Mouse (Mus musculus): Measurements from ENCODE around the gene Armc9. TPM values are rescaled to one million over a fixed set of nuclear protein-coding genes. Genes with fewer than 3 reads are reported as not detected.

The Armc9 gene
- polyA plus RNA-seq, 1 experiment from 2014 or later, result 32.7 TPM

DNA sequence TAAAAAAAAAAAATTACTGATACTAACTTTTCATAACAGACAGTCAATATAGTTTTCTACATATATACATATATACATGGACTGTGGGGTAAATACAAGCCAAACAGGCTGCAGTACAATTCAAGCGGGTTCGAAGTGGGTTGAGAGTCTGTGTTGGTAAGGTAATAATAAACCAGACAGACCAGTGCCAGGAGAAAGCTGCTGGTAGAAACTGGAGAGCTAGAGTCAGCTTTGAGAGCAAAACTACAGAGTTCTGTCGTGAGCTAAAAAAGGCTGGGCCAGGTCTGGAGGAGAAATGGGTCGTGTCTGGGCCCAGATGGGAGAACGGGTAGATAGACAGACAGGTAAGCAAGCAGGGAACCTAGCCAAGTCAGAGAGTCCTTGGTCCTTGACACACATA is 129.5 kb downstream of the Armc9 start:
- Histone ChIP-seq H3K9me3 (no peaks in the 10 kb centered on the region), H3K4me1 (no peaks in the 10 kb centered on the region), H3K27me3 (no peaks in the 10 kb centered on the region), H3K36me3 (no peaks in the 10 kb centered on the region), H3K4me2 (no peak overlapping the region), H3K4me3 (no peak overlapping the region), H3K9ac (no peak overlapping the region), H3K27ac (no peak overlapping the region)
- no peak for ATAC-seq (ENCODE audit: insufficient number of reproducible peaks, insufficient read depth, low FRiP score, low TSS enrichment, low read depth)
- 88% methylated on average over 5 of the region's 5 CpGs for WGBS

DNA sequence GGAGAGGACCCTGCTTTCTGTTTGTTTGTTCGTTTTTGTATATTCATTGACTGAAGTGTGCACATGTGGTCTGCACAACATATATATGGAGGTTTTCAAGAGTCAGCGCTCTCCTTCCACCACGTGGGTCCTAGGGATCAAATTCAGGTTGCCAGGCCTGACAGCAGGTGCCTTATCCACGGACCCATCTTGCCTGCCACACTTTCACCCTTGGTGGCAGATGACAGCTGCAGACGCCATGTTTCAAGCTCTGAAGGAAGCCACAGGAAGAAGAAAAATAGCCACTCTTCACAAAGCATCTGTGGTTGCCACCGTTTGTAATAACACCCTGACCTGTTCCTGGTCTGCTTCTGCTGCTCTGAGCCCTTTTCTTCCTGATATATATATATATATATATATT is 130.7 kb downstream of the Armc9 start:
- H3K9ac ChIP-seq, result no peak overlapping the region
- WGBS, result 78% methylated on average over 6 of the region's 6 CpGs
- H3K36me3 ChIP-seq, result no peaks in the 10 kb centered on the region
- ATAC-seq (ENCODE audit: insufficient number of reproducible peaks, insufficient read depth, low FRiP score, low TSS enrichment, low read depth), result no peak
- no peaks in the 10 kb centered on the region for H3K27me3 ChIP-seq
- no peak overlapping the region for H3K4me2 ChIP-seq
- H3K4me3 ChIP-seq, result no peak overlapping the region
- no peaks in the 10 kb centered on the region for H3K9me3 ChIP-seq
- no peaks in the 10 kb centered on the region for H3K4me1 ChIP-seq
- no peak overlapping the region for H3K27ac ChIP-seq

DNA sequence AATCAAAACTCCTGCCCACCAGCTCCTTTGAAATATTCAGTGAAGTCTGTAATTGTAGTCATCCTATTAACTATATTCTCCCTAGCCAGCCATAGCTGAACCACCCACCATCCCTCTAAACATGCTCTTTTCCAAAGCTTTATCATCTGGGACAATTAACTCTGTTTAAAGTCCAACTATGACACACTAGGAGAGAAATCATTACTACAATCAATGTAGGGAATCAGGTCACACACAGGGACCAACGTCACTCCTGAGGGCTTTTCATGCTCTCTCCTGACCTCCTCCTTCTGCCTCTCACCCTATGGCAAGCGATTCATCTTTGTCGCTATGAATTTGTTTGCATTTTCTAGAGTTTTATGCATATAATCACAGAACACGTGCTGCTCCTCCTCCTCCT is 132.9 kb downstream of the Armc9 start:
- H3K27ac ChIP-seq, result no peak overlapping the region
- no peak for ATAC-seq (ENCODE audit: insufficient number of reproducible peaks, insufficient read depth, low FRiP score, low TSS enrichment, low read depth)
- H3K9ac ChIP-seq, result no peak overlapping the region
- no peaks in the 10 kb centered on the region for H3K4me1 ChIP-seq
- H3K36me3 ChIP-seq, result no peaks in the 10 kb centered on the region
- no peak overlapping the region for H3K4me3 ChIP-seq
- no peaks in the 10 kb centered on the region for H3K9me3 ChIP-seq
- no peaks in the 10 kb centered on the region for H3K27me3 ChIP-seq
- 87% methylated on average over 4 of the region's 4 CpGs for WGBS
- no peak overlapping the region for H3K4me2 ChIP-seq

DNA sequence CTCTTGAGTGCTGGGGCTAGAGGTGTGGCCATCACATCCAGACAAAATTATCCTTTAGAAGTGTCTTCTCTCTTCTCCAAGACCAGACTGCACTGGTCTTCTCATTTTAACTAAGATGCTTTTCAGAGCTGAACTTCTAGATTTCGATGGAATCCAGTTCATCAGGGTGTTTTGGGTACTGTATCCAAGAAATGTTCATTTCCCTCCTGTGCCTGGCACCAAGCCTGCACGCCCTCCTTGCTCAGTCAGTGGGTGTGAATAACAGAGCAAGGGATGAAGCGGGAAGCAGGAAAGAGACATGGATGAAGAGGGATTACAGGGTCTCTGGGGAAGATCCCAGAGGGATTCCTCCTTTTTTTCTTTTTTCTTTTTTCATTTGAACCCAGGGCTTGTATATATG is 135.9 kb downstream of the Armc9 start:
- H3K36me3 ChIP-seq, result no peaks in the 10 kb centered on the region
- H3K27ac ChIP-seq, result no peak overlapping the region
- H3K9me3 ChIP-seq, result no peaks in the 10 kb centered on the region
- no peak overlapping the region for H3K4me3 ChIP-seq
- H3K9ac ChIP-seq, result no peak overlapping the region
- WGBS, result 64% methylated on average over 3 of the region's 3 CpGs
- peaks cover 7% of the 10 kb centered on the region for H3K4me1 ChIP-seq
- H3K4me2 ChIP-seq, result no peak overlapping the region
- H3K27me3 ChIP-seq, result no peaks in the 10 kb centered on the region
- ATAC-seq (ENCODE audit: insufficient number of reproducible peaks, insufficient read depth, low FRiP score, low TSS enrichment, low read depth), result no peak

DNA sequence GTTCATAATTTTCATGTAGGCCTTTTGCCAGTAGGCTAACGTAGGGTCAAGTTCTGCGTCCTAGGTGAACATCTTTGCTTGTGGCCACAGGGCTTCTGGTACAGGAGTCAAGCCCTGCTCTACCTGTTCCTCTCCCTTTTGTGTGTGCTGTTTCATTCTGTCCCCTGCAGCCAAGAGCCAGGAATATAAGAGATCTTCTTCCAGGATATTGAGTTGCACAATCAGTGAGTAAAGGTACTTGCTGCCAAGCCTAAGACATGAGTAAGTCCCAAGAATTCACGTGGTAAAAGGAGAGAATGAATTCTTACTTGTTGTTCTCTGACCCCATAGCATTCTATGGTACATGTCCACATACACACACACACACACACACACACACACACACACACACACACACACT is 138.5 kb downstream of the Armc9 start:
- H3K36me3 ChIP-seq, result no peaks in the 10 kb centered on the region
- no peak overlapping the region for H3K9ac ChIP-seq
- no peak for ATAC-seq (ENCODE audit: insufficient number of reproducible peaks, insufficient read depth, low FRiP score, low TSS enrichment, low read depth)
- H3K9me3 ChIP-seq, result no peaks in the 10 kb centered on the region
- H3K27me3 ChIP-seq, result no peaks in the 10 kb centered on the region
- H3K4me1 ChIP-seq, result peaks cover 7% of the 10 kb centered on the region
- 83% methylated on average over 3 of the region's 3 CpGs for WGBS
- H3K4me3 ChIP-seq, result no peak overlapping the region
- no peak overlapping the region for H3K4me2 ChIP-seq
- H3K27ac ChIP-seq, result no peak overlapping the region

DNA sequence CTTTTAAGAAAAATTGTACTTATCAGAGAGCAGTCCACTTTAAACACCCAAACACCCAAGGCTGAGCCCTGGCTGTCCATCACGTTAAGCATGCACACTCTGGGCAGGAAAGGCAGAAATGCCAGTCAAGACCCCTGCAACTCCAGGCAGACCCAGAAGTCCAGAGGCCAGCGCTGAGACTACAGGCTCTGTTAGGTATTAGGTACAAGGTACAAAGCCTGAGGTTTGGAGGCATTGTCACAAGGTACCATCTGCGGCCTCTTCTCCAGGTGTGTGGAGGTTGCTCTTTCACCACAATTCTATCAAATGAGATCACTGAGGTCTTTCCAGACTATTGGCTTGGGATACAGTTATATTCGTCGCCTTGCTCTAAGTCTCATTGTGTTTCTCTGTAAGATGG is 139.3 kb downstream of the Armc9 start:
- Histone ChIP-seq H3K4me2 (no peak overlapping the region), H3K27me3 (no peaks in the 10 kb centered on the region), H3K27ac (no peak overlapping the region), H3K4me3 (no peak overlapping the region), H3K9me3 (no peaks in the 10 kb centered on the region), H3K4me1 (peaks cover 7% of the 10 kb centered on the region), H3K36me3 (no peaks in the 10 kb centered on the region), H3K9ac (no peak overlapping the region)
- ATAC-seq (ENCODE audit: insufficient number of reproducible peaks, insufficient read depth, low FRiP score, low TSS enrichment, low read depth), result no peak
- WGBS, result 87% methylated on average over 5 of the region's 5 CpGs

DNA sequence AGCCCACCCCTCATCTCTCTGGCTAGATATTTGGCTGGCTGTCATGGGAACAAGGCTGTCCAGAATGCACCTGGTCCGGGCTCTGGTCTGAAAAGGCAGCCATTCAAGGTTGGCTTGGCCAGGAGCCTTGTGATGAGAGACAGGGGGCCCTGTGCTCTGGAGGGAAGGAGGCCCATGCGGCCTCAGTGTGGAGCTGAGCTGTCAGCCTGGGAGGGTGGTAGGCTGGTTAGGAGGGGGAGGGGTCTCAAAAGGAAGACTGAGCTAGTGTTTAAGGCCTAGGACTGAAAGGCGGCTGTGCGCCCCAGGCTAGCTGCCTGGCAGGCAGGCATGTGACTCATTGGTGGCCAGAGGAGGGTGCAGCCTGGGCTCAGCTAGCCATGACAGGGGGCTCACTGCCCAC is 139.9 kb downstream of the Armc9 start:
- Histone ChIP-seq H3K36me3 (no peaks in the 10 kb centered on the region), H3K9ac (no peak overlapping the region), H3K4me1 (peaks cover 7% of the 10 kb centered on the region), H3K4me3 (no peak overlapping the region), H3K4me2 (no peak overlapping the region), H3K27me3 (no peaks in the 10 kb centered on the region), H3K27ac (no peak overlapping the region), H3K9me3 (no peaks in the 10 kb centered on the region)
- 26% methylated on average over 4 of the region's 4 CpGs for WGBS
- ATAC-seq (ENCODE audit: insufficient number of reproducible peaks, insufficient read depth, low FRiP score, low TSS enrichment, low read depth), result no peak

DNA sequence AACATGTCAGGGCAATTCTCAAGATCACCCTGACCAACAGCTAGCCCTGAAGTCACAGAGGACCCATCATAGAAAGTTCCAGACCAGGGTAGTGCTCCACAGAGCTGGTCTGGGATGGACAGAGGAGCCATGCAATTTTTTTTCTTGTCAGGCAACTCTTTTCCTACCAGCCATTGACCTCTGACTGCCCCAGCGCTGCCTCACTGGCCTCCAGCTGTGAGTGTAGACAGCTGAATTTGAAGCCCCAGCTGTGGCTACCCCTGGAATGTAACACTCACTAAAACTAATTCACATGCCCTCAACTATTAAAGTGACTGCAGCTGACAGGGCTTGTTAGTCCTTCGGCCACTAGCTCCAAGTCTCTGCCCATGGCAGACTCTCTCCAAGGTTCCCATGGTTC is 145.5 kb downstream of the Armc9 start:
- Histone ChIP-seq H3K27me3 (peaks cover 34% of the 10 kb centered on the region), H3K36me3 (peaks cover under 1% of the 10 kb centered on the region; the same call in 1 of the 2 replicates), H3K9me3 (no peaks in the 10 kb centered on the region), H3K4me1 (peaks cover 14% of the 10 kb centered on the region), H3K9ac (no peak overlapping the region), H3K4me2 (no peak overlapping the region), H3K27ac (no peak overlapping the region), H3K4me3 (no peak overlapping the region)
- ATAC-seq (ENCODE audit: insufficient number of reproducible peaks, insufficient read depth, low FRiP score, low TSS enrichment, low read depth), result no peak
- 47% methylated on average over 2 of the region's 2 CpGs for WGBS

DNA sequence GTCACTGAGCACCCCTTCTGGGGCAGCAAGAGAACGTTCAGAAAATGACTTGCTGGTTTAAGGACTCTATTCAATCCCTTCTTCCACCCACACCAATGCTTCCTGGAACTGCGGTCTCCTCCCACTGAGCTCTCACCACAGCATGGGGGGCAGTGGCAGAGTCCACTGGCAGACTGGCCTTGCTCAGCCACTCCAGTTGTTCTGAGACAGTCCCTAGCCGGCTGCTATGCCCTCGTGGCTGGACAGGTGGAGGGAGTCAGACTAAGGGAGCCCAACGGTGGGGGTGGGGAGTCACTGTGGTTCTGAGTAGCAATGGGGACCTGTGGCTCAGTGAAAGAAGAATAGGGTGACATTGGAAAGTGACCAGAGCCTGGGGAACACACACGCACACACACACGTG is 146.2 kb downstream of the Armc9 start:
- ATAC-seq (ENCODE audit: insufficient number of reproducible peaks, insufficient read depth, low FRiP score, low TSS enrichment, low read depth), result no peak
- Histone ChIP-seq H3K4me2 (no peak overlapping the region), H3K27ac (no peak overlapping the region), H3K36me3 (peaks cover 6% of the 10 kb centered on the region), H3K4me1 (peaks cover 14% of the 10 kb centered on the region), H3K9ac (no peak overlapping the region), H3K27me3 (peaks cover 34% of the 10 kb centered on the region), H3K4me3 (no peak overlapping the region), H3K9me3 (no peaks in the 10 kb centered on the region)
- WGBS, result 58% methylated on average over 7 of the region's 7 CpGs

DNA sequence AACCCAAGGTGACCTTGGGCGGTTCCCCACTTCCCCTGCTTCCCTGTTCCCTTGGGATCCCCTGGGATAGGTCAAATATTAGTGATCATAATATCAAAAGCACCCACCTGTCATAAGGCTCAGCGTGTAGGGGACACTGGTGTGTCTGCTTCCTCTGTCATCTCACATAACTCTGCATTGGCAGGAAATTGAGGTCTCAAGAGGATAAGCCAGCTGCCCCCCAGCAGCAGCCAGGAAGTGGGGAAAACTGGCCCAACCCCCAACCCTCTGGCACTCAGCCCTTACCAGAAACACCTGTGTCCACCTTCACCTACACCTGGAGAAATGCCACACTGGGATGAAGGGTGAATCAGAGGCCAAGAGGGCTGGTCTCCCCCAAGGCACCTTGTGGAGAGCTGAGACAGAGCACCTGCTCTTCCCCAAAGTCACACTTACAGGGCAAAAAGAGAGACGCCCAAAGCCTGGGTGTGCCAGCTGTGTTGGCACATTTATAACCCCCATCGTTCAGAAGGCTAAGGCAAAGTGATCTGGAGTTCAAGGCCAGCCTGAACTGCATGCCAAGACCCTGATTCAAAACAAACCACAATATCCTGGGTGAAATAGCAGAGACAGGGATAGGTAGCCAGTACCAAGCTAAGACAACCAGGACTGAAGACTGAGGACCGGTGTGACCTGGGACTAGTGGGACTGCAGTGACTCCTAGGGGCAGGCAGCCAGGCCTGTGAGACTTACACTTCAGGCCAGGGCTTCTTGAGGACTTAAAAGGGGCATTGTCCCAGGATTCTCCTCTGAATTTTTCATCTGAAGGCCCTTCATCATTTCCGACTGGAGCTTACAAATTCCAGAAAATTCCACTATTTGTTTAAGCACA is 146.9 kb downstream of the Armc9 start:
- peaks cover 14% of the 10 kb centered on the region for H3K4me1 ChIP-seq
- H3K9ac ChIP-seq, result no peak overlapping the region
- H3K27me3 ChIP-seq, result peaks cover 34% of the 10 kb centered on the region
- no peak overlapping the region for H3K4me3 ChIP-seq
- H3K36me3 ChIP-seq, result peaks cover 14% of the 10 kb centered on the region
- no peak overlapping the region for H3K27ac ChIP-seq
- H3K9me3 ChIP-seq, result no peaks in the 10 kb centered on the region
- no peak for ATAC-seq (ENCODE audit: insufficient number of reproducible peaks, insufficient read depth, low FRiP score, low TSS enrichment, low read depth)
- H3K4me2 ChIP-seq, result no peak overlapping the region
- 47% methylated on average over 6 of the region's 6 CpGs for WGBS

DNA sequence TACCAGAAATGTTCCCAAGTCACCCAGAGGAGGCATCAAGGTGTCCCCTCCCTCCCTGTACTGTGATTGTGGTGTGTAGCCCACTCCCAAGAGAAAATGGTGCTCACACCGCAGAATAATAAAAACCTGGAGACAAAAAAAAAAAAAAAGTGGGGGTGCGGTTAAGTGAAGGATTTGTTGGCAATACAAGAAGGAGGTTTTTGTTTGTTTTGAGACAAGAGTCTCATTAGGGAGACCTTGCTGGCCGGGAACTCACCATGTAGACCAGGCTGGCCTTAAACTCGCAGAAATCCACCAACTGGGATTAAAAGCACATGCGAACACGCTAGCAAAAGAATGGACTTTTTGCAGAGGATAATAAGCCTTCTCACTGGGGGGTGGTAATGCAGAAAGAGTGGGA is 148.0 kb downstream of the Armc9 start, which contains the start of gene B3gnt7:
Gene B3gnt7 (plus strand): TSS at position 301 of the 400 bp plus-strand sequence.
- ATAC-seq (ENCODE audit: insufficient number of reproducible peaks, insufficient read depth, low FRiP score, low TSS enrichment, low read depth), result no peak
- WGBS, result 26% methylated on average over 6 of the region's 6 CpGs
- no peak within 1 kb of the TSS for H3K27ac ChIP-seq
- H3K4me1 ChIP-seq, result peaks cover 14% of the 10 kb centered on the region
- H3K4me3 ChIP-seq, result peak within 1 kb of the TSS; percentile 71
- H3K9ac ChIP-seq, result peak within 1 kb of the TSS; percentile 81
- peaks cover 34% of the 10 kb centered on the region for H3K27me3 ChIP-seq
- H3K4me2 ChIP-seq, result peak within 1 kb of the TSS; percentile 96
- H3K9me3 ChIP-seq, result no peaks in the 10 kb centered on the region
- H3K36me3 ChIP-seq, result peaks cover 16% of the 10 kb centered on the region

DNA sequence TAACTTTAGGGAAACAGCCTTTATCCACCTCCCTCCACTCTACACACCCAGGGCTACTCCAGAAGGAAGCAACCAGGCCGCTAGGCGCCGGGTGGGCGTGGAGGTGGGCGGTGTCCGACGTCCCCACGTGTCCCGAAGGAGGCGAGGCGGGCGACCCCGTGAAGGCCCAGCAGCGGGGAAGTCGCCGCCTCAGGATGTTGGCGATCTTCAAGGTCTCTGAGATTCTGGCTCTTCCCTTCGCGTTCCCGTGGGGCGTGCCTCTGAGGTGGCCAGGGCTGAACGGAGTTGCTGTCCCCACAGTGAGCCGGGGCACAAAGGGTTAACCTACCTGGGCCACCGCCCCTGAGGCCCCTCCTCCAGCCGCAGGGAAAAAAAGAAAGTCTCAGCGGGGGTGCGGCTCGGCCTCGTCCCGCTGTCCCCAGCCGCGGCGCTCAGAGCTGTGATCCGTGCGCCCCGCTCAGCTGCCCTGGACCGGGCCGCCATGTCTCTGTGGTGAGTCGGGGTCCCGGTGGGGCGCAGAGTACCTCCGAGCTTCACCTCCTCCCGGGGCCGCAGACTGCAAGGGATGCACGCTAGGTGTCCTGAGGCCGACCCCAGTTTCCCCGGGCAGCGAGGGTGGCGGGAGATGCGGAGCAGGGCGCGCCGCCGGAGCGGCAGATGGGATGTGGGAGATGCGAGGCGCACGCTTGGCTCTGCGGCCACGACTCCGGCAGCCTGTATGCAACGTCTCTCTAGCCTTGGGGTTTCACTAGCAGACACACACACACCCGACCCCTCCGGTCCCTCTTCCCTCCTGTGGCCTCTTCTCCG is 148.7 kb downstream of the Armc9 start:
- Histone ChIP-seq H3K4me3 (peak overlapping the region; percentile 71), H3K27ac (no peak overlapping the region), H3K9ac (peak overlapping the region; percentile 81), H3K4me1 (peaks cover 14% of the 10 kb centered on the region), H3K27me3 (peaks cover 34% of the 10 kb centered on the region), H3K4me2 (peak overlapping the region; percentile 96), H3K36me3 (peaks cover 16% of the 10 kb centered on the region), H3K9me3 (no peaks in the 10 kb centered on the region)
- under 1% methylated on average over 64 of the region's 65 CpGs for WGBS
- ATAC-seq (ENCODE audit: insufficient number of reproducible peaks, insufficient read depth, low FRiP score, low TSS enrichment, low read depth), result peak; percentile 60; the same call in 1 of the 2 replicates
